Mouse (Mus musculus) brown adipose tissue, adult 24 weeks (tissue): ENCODE data around the gene Olfr1453. TPM values are rescaled to one million over a fixed set of nuclear protein-coding genes. Genes with fewer than 3 reads are reported as not detected.
"Not testable (repeated sequence)": the region's sequence is repeated elsewhere in the genome, so short reads cannot be mapped to it uniquely, and the experiment has no call there.

ENCODE experiments used
- H3K27ac ChIP-seq: fragments of 200-500 bp; replicated peaks from 2 replicates; pipeline ENCODE4 v1.5.1; 2012; ENCODE audit warnings: low read depth, mild to moderate bottlenecking, low read length
- H3K4me1 ChIP-seq: fragments of 200-500 bp; 2 replicates; pipeline ENCODE4 v1.6.1; 2012; ENCODE audit warnings: low read length, mixed read lengths; ENCODE audit not compliant: control insufficient read depth, insufficient read depth, insufficient read length
- H3K4me3 ChIP-seq: fragments of 200-500 bp; 2 replicates; pipeline ENCODE4 v1.5.1; 2012; ENCODE audit warnings: low read depth, mild to moderate bottlenecking, low read length, moderate library complexity; ENCODE audit not compliant: insufficient read depth
- polyA plus RNA-seq: library from polyadenylated mRNA; stranded (reverse); fragments of >200 nt; gene quantifications from 2 replicates; pipeline ENCODE4 v1.2.4, GENCODE M21; 2012; ENCODE audit not compliant: missing spikeins, insufficient read depth, insufficient read length

Olfr1453 gene
- not detected in 2 replicates for polyA plus RNA-seq

GRCm38 (mm10) chr19:13028227-13028626, at the start of gene Olfr1453:
TSS of gene Olfr1453 (minus strand) at chr19:13028327.
- H3K4me3 ChIP-seq = no peak within 1 kb of the TSS
- H3K4me1 ChIP-seq = no peaks in the 10 kb centered on the region
- no peak within 1 kb of the TSS for H3K27ac ChIP-seq

GRCm38 (mm10) chr19:13060310-13060709, 32.2 kb upstream of the Olfr1453 start, which contains the start of gene Olfr1454:
TSS of gene Olfr1454 (plus strand) at chr19:13060610.
- Histone ChIP-seq H3K27ac (no peak within 1 kb of the TSS), H3K4me3 (no peak within 1 kb of the TSS), H3K4me1 (no peaks in the 10 kb centered on the region)

- Histone ChIP-seq H3K27ac (no peak within 1 kb of the TSS), H3K4me1 (no peaks in the 10 kb centered on the region), H3K4me3 (no peak within 1 kb of the TSS)
Observed at GRCm38 (mm10) chr19:12994714-12995113, 33.4 kb downstream of the Olfr1453 start, which contains the start of gene Olfr1451. TSS of gene Olfr1451 (plus strand) at chr19:12995014.

GRCm38 (mm10) chr19:12992316-12992715, 35.8 kb downstream of the Olfr1453 start:
- not testable (repeated sequence) for H3K4me3 ChIP-seq, H3K4me1 ChIP-seq, H3K27ac ChIP-seq

Other genes starting within 250 kb of the Olfr1453 start
- gene Zfp91, start 232.2 kb downstream of the Olfr1453 start, polyA plus RNA-seq = 109 and 111 TPM in 2 replicates
- gene Lpxn, start 232.1 kb downstream of the Olfr1453 start, polyA plus RNA-seq = 0.67 and 1.2 TPM in 2 replicates
- not detected in 2 replicates for gene Gm5244, start 181.6 kb downstream of the Olfr1453 start, polyA plus RNA-seq
- gene Olfr1444, start 171.0 kb downstream of the Olfr1453 start, polyA plus RNA-seq = not detected in 2 replicates
- not detected in 2 replicates for gene Olfr1445, start 144.5 kb downstream of the Olfr1453 start, polyA plus RNA-seq
- gene Olfr1446, start 134.8 kb downstream of the Olfr1453 start, polyA plus RNA-seq = not detected in 2 replicates
- gene Olfr1447, start 124.6 kb downstream of the Olfr1453 start, polyA plus RNA-seq = not detected in 2 replicates
- not detected in 2 replicates for gene Olfr1448, start 103.9 kb downstream of the Olfr1453 start, polyA plus RNA-seq
- gene Olfr1449, start 97.5 kb downstream of the Olfr1453 start, polyA plus RNA-seq = not detected in 2 replicates
- not detected in 2 replicates for gene Olfr1450, start 78.1 kb downstream of the Olfr1453 start, polyA plus RNA-seq
- not detected in 2 replicates for gene Olfr1451, start 33.3 kb downstream of the Olfr1453 start, polyA plus RNA-seq
- not detected in 2 replicates for gene Olfr1454, start 32.3 kb upstream of the Olfr1453 start, polyA plus RNA-seq
- gene Olfr1457, start 69.6 kb upstream of the Olfr1453 start, polyA plus RNA-seq = not detected in 2 replicates
- gene Olfr1458, start 78.4 kb upstream of the Olfr1453 start, polyA plus RNA-seq = not detected in 2 replicates
- gene Olfr1459, start 121.2 kb upstream of the Olfr1453 start, polyA plus RNA-seq = not detected in 2 replicates
- gene Olfr1461, start 134.7 kb upstream of the Olfr1453 start, polyA plus RNA-seq = not detected in 2 replicates
- not detected in 2 replicates for gene Olfr1462, start 157.4 kb upstream of the Olfr1453 start, polyA plus RNA-seq
- gene Olfr1463, start 203.0 kb upstream of the Olfr1453 start, polyA plus RNA-seq = not detected in 2 replicates